Mouse (Mus musculus): Measurements from ENCODE around the gene Ndufs1. TPM values are rescaled to one million over a fixed set of nuclear protein-coding genes. Genes with fewer than 3 reads are reported as not detected.
A peak's percentile ranks its signal among the peaks of the same experiment; 100 is the strongest.

Ndufs1 gene
- polyA plus RNA-seq, 1 experiment from 2014 or later: 128 TPM

- H3K4me3 ChIP-seq (replicated peaks; ENCODE audit: low read length): no peak overlapping the region
- no peaks in the 10 kb centered on the region for H3K27me3 ChIP-seq (replicated peaks; ENCODE audit: control insufficient read depth, insufficient read depth, low read length)
- H3K9me3 ChIP-seq (ENCODE audit: control insufficient read depth, low read length): 0 out of 2 replicates have a peak, but pooled peaks cover 2% of the 10 kb centered on the region
- no peak overlapping the region for H3K4me2 ChIP-seq (ENCODE audit: low read length)
- H3K36me3 ChIP-seq (ENCODE audit: control insufficient read depth, insufficient read depth): no peaks in the 10 kb centered on the region
- no peak overlapping the region for H3K9ac ChIP-seq (replicated peaks; ENCODE audit: low read depth, low read length)
- peaks cover 12% of the 10 kb centered on the region for H3K4me1 ChIP-seq (replicated peaks; ENCODE audit: control insufficient read depth, insufficient read depth, low read length)
- 22% methylated on average over 7 of the region's 7 CpGs for WGBS
- no peak overlapping the region for H3K27ac ChIP-seq (ENCODE audit: low read length)
- ATAC-seq: no peak
These were observed 28.2 kb upstream of the Ndufs1 start for GRCm38 (mm10) chr1:63204660-63205394.

- ATAC-seq: peak; percentile 85
- no peaks in the 10 kb centered on the region for H3K27me3 ChIP-seq (replicated peaks; ENCODE audit: control insufficient read depth, insufficient read depth, low read length)
- H3K9me3 ChIP-seq (ENCODE audit: control insufficient read depth, low read length): 0 out of 2 replicates have a peak, but pooled peaks cover 2% of the 10 kb centered on the region
- no peaks in the 10 kb centered on the region for H3K36me3 ChIP-seq (ENCODE audit: control insufficient read depth, insufficient read depth)
- peak overlapping the region; percentile 29; the same call in 1 of the 2 replicates for H3K27ac ChIP-seq (ENCODE audit: low read length)
- H3K9ac ChIP-seq (replicated peaks; ENCODE audit: low read depth, low read length): no peak overlapping the region
- no peak overlapping the region for H3K4me3 ChIP-seq (replicated peaks; ENCODE audit: low read length)
- H3K4me1 ChIP-seq (replicated peaks; ENCODE audit: control insufficient read depth, insufficient read depth, low read length): peaks cover 12% of the 10 kb centered on the region
- no peak overlapping the region for H3K4me2 ChIP-seq (ENCODE audit: low read length)
- WGBS: 5% methylated on average over 7 of the region's 7 CpGs
These were observed 27.5 kb upstream of the Ndufs1 start for GRCm38 (mm10) chr1:63203950-63204659.

GRCm38 (mm10) chr1:63203471-63203870 lies 26.8 kb upstream of the Ndufs1 start:
- 65% methylated on average over 1 of the region's 1 CpGs for WGBS
- Histone ChIP-seq H3K36me3 (ENCODE audit: control insufficient read depth, insufficient read depth) (no peaks in the 10 kb centered on the region), H3K9me3 (ENCODE audit: control insufficient read depth, low read length) (0 out of 2 replicates have a peak, but pooled peaks cover 2% of the 10 kb centered on the region), H3K4me3 (replicated peaks; ENCODE audit: low read length) (no peak overlapping the region), H3K4me1 (replicated peaks; ENCODE audit: control insufficient read depth, insufficient read depth, low read length) (peaks cover 12% of the 10 kb centered on the region), H3K27me3 (replicated peaks; ENCODE audit: control insufficient read depth, insufficient read depth, low read length) (no peaks in the 10 kb centered on the region), H3K4me2 (ENCODE audit: low read length) (no peak overlapping the region), H3K9ac (replicated peaks; ENCODE audit: low read depth, low read length) (no peak overlapping the region), H3K27ac (ENCODE audit: low read length) (peak overlapping the region; percentile 20; the same call in 1 of the 2 replicates)
- ATAC-seq: peak; percentile 19; the same call in 1 of the 2 replicates

GRCm38 (mm10) chr1:63201672-63202071 lies 25.0 kb upstream of the Ndufs1 start:
- no peak overlapping the region for H3K27ac ChIP-seq (ENCODE audit: low read length)
- H3K4me2 ChIP-seq (ENCODE audit: low read length): no peak overlapping the region
- no peaks in the 10 kb centered on the region for H3K27me3 ChIP-seq (replicated peaks; ENCODE audit: control insufficient read depth, insufficient read depth, low read length)
- H3K9ac ChIP-seq (replicated peaks; ENCODE audit: low read depth, low read length): no peak overlapping the region
- 88% methylated on average over 1 of the region's 1 CpGs for WGBS
- H3K4me1 ChIP-seq (replicated peaks; ENCODE audit: control insufficient read depth, insufficient read depth, low read length): peaks cover 12% of the 10 kb centered on the region
- 0 out of 2 replicates have a peak, but pooled peaks cover 2% of the 10 kb centered on the region for H3K9me3 ChIP-seq (ENCODE audit: control insufficient read depth, low read length)
- no peaks in the 10 kb centered on the region for H3K36me3 ChIP-seq (ENCODE audit: control insufficient read depth, insufficient read depth)
- H3K4me3 ChIP-seq (replicated peaks; ENCODE audit: low read length): no peak overlapping the region
- ATAC-seq: no peak

GRCm38 (mm10) chr1:63200322-63200721 lies 23.7 kb upstream of the Ndufs1 start:
- no peak for ATAC-seq
- Histone ChIP-seq H3K36me3 (ENCODE audit: control insufficient read depth, insufficient read depth) (no peaks in the 10 kb centered on the region), H3K27ac (ENCODE audit: low read length) (no peak overlapping the region), H3K4me3 (replicated peaks; ENCODE audit: low read length) (no peak overlapping the region), H3K9ac (replicated peaks; ENCODE audit: low read depth, low read length) (no peak overlapping the region), H3K4me1 (replicated peaks; ENCODE audit: control insufficient read depth, insufficient read depth, low read length) (peaks cover 15% of the 10 kb centered on the region), H3K9me3 (ENCODE audit: control insufficient read depth, low read length) (0 out of 2 replicates have a peak, but pooled peaks cover 2% of the 10 kb centered on the region), H3K4me2 (ENCODE audit: low read length) (no peak overlapping the region), H3K27me3 (replicated peaks; ENCODE audit: control insufficient read depth, insufficient read depth, low read length) (no peaks in the 10 kb centered on the region)
- 94% methylated on average over 18 of the region's 18 CpGs for WGBS

- H3K36me3 ChIP-seq (ENCODE audit: control insufficient read depth, insufficient read depth): no peaks in the 10 kb centered on the region
- H3K4me3 ChIP-seq (replicated peaks; ENCODE audit: low read length): no peak overlapping the region
- no peak overlapping the region for H3K9ac ChIP-seq (replicated peaks; ENCODE audit: low read depth, low read length)
- no peaks in the 10 kb centered on the region for H3K27me3 ChIP-seq (replicated peaks; ENCODE audit: control insufficient read depth, insufficient read depth, low read length)
- 89% methylated on average over 6 of the region's 6 CpGs for WGBS
- no peak overlapping the region for H3K4me2 ChIP-seq (ENCODE audit: low read length)
- no peak overlapping the region for H3K27ac ChIP-seq (ENCODE audit: low read length)
- no peak for ATAC-seq
- 0 out of 2 replicates have a peak, but pooled peaks cover 2% of the 10 kb centered on the region for H3K9me3 ChIP-seq (ENCODE audit: control insufficient read depth, low read length)
- peaks cover 14% of the 10 kb centered on the region for H3K4me1 ChIP-seq (replicated peaks; ENCODE audit: control insufficient read depth, insufficient read depth, low read length)
These were observed 22.8 kb upstream of the Ndufs1 start for GRCm38 (mm10) chr1:63199387-63199786.

- H3K9ac ChIP-seq (replicated peaks; ENCODE audit: low read depth, low read length): no peak overlapping the region
These were observed 19.3 kb upstream of the Ndufs1 start for GRCm38 (mm10) chr1:63195848-63196512.

GRCm38 (mm10) chr1:63192306-63193065 lies 15.9 kb upstream of the Ndufs1 start:
- no peak overlapping the region for H3K4me3 ChIP-seq (replicated peaks; ENCODE audit: low read length)
- 88% methylated on average over 11 of the region's 11 CpGs for WGBS
- 0 out of 2 replicates have a peak, but pooled peaks cover 5% of the 10 kb centered on the region for H3K4me1 ChIP-seq (replicated peaks; ENCODE audit: control insufficient read depth, insufficient read depth, low read length)
- no peaks in the 10 kb centered on the region for H3K9me3 ChIP-seq (ENCODE audit: control insufficient read depth, low read length)
- H3K9ac ChIP-seq (replicated peaks; ENCODE audit: low read depth, low read length): no peak overlapping the region
- H3K27ac ChIP-seq (ENCODE audit: low read length): no peak overlapping the region
- no peak overlapping the region for H3K4me2 ChIP-seq (ENCODE audit: low read length)
- no peak for ATAC-seq
- H3K36me3 ChIP-seq (ENCODE audit: control insufficient read depth, insufficient read depth): no peaks in the 10 kb centered on the region
- H3K27me3 ChIP-seq (replicated peaks; ENCODE audit: control insufficient read depth, insufficient read depth, low read length): no peaks in the 10 kb centered on the region

More at GRCm38 (mm10) chr1:63195848-63196512, 19.3 kb upstream of the Ndufs1 start:
- peak; percentile 81 for ATAC-seq
- 0 out of 2 replicates have a peak, but pooled peaks cover 3% of the 10 kb centered on the region for H3K4me1 ChIP-seq (replicated peaks; ENCODE audit: control insufficient read depth, insufficient read depth, low read length)
- H3K4me2 ChIP-seq (ENCODE audit: low read length): no peak overlapping the region
- H3K9me3 ChIP-seq (ENCODE audit: control insufficient read depth, low read length): 0 out of 2 replicates have a peak, but pooled peaks cover 2% of the 10 kb centered on the region
- no peak overlapping the region for H3K4me3 ChIP-seq (replicated peaks; ENCODE audit: low read length)
- 31% methylated on average over 5 of the region's 5 CpGs for WGBS
- H3K27ac ChIP-seq (ENCODE audit: low read length): peak overlapping the region; percentile 4; the same call in 1 of the 2 replicates
- H3K36me3 ChIP-seq (ENCODE audit: control insufficient read depth, insufficient read depth): no peaks in the 10 kb centered on the region
- no peaks in the 10 kb centered on the region for H3K27me3 ChIP-seq (replicated peaks; ENCODE audit: control insufficient read depth, insufficient read depth, low read length)

Data from forebrain, embryonic 16.5 days (tissue).